Mouse (Mus musculus): ENCODE measurements around the gene Mip.

DNA sequence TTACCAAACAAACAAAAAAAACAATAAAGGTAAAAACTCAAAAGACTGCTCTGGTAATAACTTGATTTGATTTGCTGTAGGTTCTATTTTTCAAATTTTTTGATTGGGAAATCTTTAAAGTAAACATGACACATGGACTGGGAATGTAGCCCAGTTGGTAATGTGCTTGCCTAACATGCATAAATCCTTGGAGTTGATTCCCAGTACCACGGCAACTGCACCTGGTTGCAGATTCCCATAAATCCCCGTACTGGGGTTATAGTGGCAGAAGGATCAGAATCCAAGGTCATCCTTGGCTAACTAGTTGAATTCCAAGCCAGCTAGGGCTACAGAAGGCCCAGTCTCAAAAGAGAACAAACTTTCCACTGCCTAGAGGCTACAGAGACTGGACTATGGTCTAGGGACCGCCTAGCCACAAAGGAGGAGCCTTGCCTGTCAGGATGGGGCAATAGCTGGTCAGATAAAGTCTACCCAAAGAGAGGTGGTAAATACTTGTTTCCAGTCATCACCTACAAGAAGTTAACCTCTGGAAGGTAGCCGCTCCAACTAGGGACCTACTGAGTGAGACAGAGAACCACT lies 28.1 kb downstream of the Mip start, which contains the start of gene Apon:
- TF ChIP-seq POLR2A (IDR thresholded peaks at IDR 0.05; ENCODE audit: control insufficient read depth, extremely low read depth, insufficient read depth, low read length, poor library complexity) (no peak), CTCF (IDR thresholded peaks at IDR 0.05; ENCODE audit: borderline replicate concordance, control insufficient read depth, extremely low read depth, insufficient read depth, low read length, poor library complexity) (no peak)
